Comparison of ENCODE assay signal across 18 mouse cellular contexts in the genomic region with DNA sequence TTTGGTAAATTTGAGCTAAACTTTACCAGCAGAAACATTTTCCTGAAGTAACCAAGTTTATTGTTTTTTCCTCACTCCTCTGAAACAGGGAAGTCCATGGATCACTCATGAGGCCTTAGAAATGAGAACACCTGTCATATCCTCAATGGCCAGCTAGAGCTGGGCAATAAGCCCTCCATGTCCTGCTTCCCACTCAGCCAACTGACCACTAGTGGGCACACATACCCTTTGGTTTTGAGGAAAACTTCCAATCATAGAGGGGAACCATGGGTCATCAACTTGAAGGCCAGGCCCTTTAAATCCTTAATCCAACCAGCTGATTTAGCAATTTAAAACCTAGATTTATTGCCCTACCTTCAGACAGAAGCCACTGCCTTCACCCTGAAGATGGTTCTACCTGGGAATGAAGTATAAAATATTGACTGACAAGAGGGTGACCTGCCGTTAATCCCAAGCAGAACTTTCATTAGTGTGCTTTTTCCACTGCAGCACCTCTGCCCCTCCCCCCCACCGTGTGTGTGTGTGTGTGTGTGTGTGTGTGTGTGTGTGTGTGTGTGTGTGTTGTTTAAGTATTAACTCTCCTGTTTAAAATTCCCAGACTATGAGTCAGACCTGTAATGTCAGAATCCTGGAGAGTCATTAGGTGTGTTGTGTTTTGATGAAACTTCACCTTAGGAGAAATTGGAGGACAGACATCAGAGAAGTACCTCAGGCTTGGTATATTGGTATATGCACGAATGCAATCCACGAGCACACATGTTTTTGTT.
DNase-seq lines count a peak whose midpoint lies in the region; ATAC-seq and TF ChIP-seq lines count a peak whose summit lies in the region.
"Had no signal": no experiment of that assay in that cellular context is flagged by ENCODE, and none has a peak within 500 bp of the region (broad histone marks: within the 10 kb centered on the region; RNA-seq: fewer than 3 reads in every experiment).

No protein-coding gene starts in this region.

- ATAC-seq in lung, postnatal 0 days = no peak

- H3K27me3 ChIP-seq in lung, postnatal 0 days (replicated peaks; ENCODE audit: insufficient read depth, low read length) = no peaks in the 10 kb centered on the region
- H3K27me3 ChIP-seq: embryonic facial prominence, embryonic 12.5 days; heart, embryonic 15.5 days; hindbrain, embryonic 15.5 days; limb, embryonic 15.5 days; neural tube, embryonic 15.5 days had no signal

- H3K9me3 ChIP-seq in lung, postnatal 0 days (ENCODE audit: low read length) = no peaks in the 10 kb centered on the region
- H3K9me3 ChIP-seq: embryonic facial prominence, embryonic 12.5 days; heart, embryonic 15.5 days; hindbrain, embryonic 15.5 days; limb, embryonic 15.5 days had no signal

- H3K4me1 ChIP-seq in lung, postnatal 0 days (ENCODE audit: insufficient read depth, low read depth, low read length) = no peaks in the 10 kb centered on the region
- H3K4me1 ChIP-seq: embryonic facial prominence, embryonic 12.5 days; heart, embryonic 15.5 days; hindbrain, embryonic 15.5 days; limb, embryonic 15.5 days; neural tube, embryonic 15.5 days had no signal

- WGBS in lung, postnatal 0 days = 50% methylated on average over 4 of the region's 4 CpGs

- TF ChIP-seq CTCF in lung, postnatal 0 days (IDR thresholded peaks at IDR 0.05) = peak; percentile 46

- H3K9ac ChIP-seq in lung, postnatal 0 days (replicated peaks; ENCODE audit: low read depth) = no peak overlapping the region
- H3K9ac ChIP-seq: embryonic facial prominence, embryonic 12.5 days; heart, embryonic 15.5 days; hindbrain, embryonic 15.5 days; limb, embryonic 15.5 days; neural tube, embryonic 15.5 days had no signal

- peak; percentile 10 to 17 for DNase-seq in cerebellum, postnatal 14 days
- DNase-seq in cerebellum, adult 9-11 months = no peak
- DNase-seq in lung, postnatal 0 days (ENCODE audit: low spot score) = no peak
- no peak for DNase-seq in lung, postnatal 36 days
- DNase-seq in kidney, adult 8-10 months = peak; percentile 7 to 11
- DNase-seq in retina, embryonic 14.5 days (ENCODE audit: low spot score) = peak; percentile 24
- DNase-seq in left cerebral cortex, postnatal 36 days (ENCODE audit: low spot score in 2 of 2) = no peak
- no peak for DNase-seq in layer of hippocampus, adult 9-10 months (ENCODE audit: low spot score)
- DNase-seq: B cell, adult 2 months; cerebellum, adult 11-12 months; gastrocnemius, postnatal 10 days; lung, postnatal 14 days; right cerebral cortex, postnatal 25 days had no signal

- no peak overlapping the region for H3K27ac ChIP-seq in lung, postnatal 0 days (ENCODE audit: low read length)
- H3K27ac ChIP-seq: embryonic facial prominence, embryonic 12.5 days; heart, embryonic 15.5 days; hindbrain, embryonic 15.5 days; limb, embryonic 15.5 days; neural tube, embryonic 15.5 days had no signal

- H3K4me3 ChIP-seq in lung, postnatal 0 days (ENCODE audit: low read depth, low read length) = no peak overlapping the region
- H3K4me3 ChIP-seq: embryonic facial prominence, embryonic 12.5 days; heart, embryonic 15.5 days; hindbrain, embryonic 15.5 days; limb, embryonic 15.5 days; neural tube, embryonic 15.5 days had no signal

- no peak for TF ChIP-seq EP300 in lung, postnatal 0 days (IDR thresholded peaks at IDR 0.05)

- no peaks in the 10 kb centered on the region for H3K36me3 ChIP-seq in lung, postnatal 0 days (ENCODE audit: insufficient read depth, low read length)
- H3K36me3 ChIP-seq: embryonic facial prominence, embryonic 12.5 days; heart, embryonic 15.5 days; hindbrain, embryonic 15.5 days; limb, embryonic 15.5 days; neural tube, embryonic 15.5 days had no signal

- H3K4me2 ChIP-seq in lung, postnatal 0 days (replicated peaks; ENCODE audit: low read depth, low read length) = no peak overlapping the region
- H3K4me2 ChIP-seq: embryonic facial prominence, embryonic 12.5 days; heart, embryonic 15.5 days; hindbrain, embryonic 15.5 days; limb, embryonic 15.5 days; neural tube, embryonic 15.5 days had no signal

- intact Hi-C loops in left cerebral cortex, postnatal 36 days (cut with DNase I) = no loop called here

Comparison
In these comparisons a context has a peak if more than half of its experiments do, and no peak if none do; other contexts are left out.
1. DNase-seq: peak in cerebellum, postnatal 14 days (2 of 2), kidney, adult 8-10 months (2 of 2) and retina, embryonic 14.5 days (single experiment); none in cerebellum, adult 9-11 months (single experiment), lung, postnatal 0 days (single experiment), lung, postnatal 36 days (single experiment), left cerebral cortex, postnatal 36 days (0 of 2) and layer of hippocampus, adult 9-10 months (single experiment).